Mouse (Mus musculus): ENCODE results near the gene Adam11. TPM values are rescaled to one million over a fixed set of nuclear protein-coding genes. Genes with fewer than 3 reads are reported as not detected.
A peak's percentile ranks its signal among the peaks of the same experiment; 100 is the strongest.

The Adam11 gene
- total and polyA plus RNA-seq, 2 experiments from 2014 or later = 22.3 to 46.9 TPM

DNA sequence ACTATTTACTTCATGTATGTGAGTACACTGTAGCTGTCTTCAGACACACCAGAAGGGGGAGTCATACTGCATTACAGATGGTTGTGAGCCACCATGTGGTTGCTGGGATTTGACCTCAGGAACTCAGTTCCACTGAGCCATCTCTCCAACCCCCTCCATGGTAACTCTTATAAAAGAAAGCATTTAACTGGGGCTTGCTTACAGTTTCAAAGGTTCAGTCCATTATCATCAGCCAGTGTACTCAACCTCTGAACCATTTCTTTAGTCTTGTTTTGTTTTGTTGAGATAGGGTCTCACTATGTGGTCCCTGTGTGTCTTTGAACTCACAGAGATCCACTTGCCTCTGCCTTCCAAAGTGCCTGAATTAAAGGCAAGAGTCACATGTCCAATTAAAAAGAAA, 53.6 kb downstream of the Adam11 start:
- no peak for DNase-seq (ENCODE audit: low spot score)
- no peak overlapping the region for H3K4me3 ChIP-seq (ENCODE audit: low read depth, low read length)

DNA sequence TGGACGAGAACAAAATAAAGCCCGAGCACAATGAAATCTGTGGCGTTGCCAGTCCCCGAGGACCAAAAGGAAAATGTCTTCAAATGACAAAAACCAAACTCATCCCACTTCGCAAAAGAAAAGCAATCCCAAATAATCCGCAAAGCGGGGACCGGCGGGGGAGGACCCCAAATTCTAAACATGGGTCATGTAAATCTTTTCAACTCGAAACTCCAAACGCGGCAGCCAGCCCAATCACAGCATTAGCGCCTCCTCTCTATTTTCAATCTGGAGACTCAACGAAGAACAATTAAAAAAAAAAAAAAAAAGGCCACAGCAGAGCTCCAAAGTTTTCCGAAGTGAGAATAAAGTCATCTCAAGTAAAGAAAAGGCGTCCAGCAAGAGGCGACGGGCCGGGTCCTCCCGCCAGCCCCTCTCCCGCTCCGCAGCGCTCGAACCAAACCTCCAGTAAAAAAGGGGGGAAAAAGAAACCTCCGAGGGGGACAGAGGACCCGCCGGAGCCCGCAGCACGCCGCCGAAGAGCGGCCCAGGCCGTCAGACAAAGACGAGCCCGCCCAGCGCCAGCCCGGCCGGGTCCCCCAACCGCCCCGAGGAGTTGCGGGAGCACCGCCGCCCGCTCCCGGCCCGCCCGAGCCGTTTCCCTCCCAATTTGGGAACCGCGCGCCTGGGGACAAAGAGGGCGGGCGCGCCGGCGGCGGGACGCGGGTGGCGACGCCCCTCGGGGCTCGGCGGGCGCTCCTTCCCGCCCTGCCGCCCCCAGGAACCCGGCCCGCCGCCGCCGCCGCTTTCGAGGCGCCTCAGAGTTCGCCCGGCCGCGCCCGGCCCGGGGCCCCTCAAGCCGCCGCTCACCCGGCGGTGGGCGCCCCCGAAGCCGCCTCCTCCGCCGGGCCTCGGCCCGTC, 57.1 kb downstream of the Adam11 start:
- ATAC-seq (ENCODE audit: low FRiP score) (peak; percentile 41; the same call in 1 of the 2 replicates), DNase-seq (ENCODE audit: low spot score) (peak; percentile 14)
- no peak for TF ChIP-seq CTCF (IDR thresholded peaks at IDR 0.05)
- H3K4me2 ChIP-seq (ENCODE audit: low read depth, low read length, poor library complexity, severe bottlenecking) = peak overlapping the region; percentile 75
- no peaks in the 10 kb centered on the region for H3K27me3 ChIP-seq (ENCODE audit: insufficient read depth, low read length)
- H3K9me3 ChIP-seq (ENCODE audit: low read length) = no peaks in the 10 kb centered on the region
- peak overlapping the region; percentile 74 for H3K9ac ChIP-seq (replicated peaks; ENCODE audit: low read length, poor library complexity, severe bottlenecking)
- H3K4me3 ChIP-seq (ENCODE audit: low read depth, low read length) = peak overlapping the region; percentile 82
- H3K27ac ChIP-seq (ENCODE audit: low read depth, low read length) = peak overlapping the region; percentile 78
- WGBS = 1% methylated on average over 43 of the region's 92 CpGs
- no peaks in the 10 kb centered on the region; the same call in 1 of the 2 replicates for H3K4me1 ChIP-seq (ENCODE audit: insufficient read depth, low read length)
- no peaks in the 10 kb centered on the region for H3K36me3 ChIP-seq (ENCODE audit: insufficient read depth, low read length)

More for the DNA sequence above, 53.6 kb downstream of the Adam11 start:
- Histone ChIP-seq H3K36me3 (ENCODE audit: insufficient read depth, low read length) (no peaks in the 10 kb centered on the region), H3K27me3 (ENCODE audit: insufficient read depth, low read length) (no peaks in the 10 kb centered on the region), H3K4me1 (ENCODE audit: insufficient read depth, low read length) (no peaks in the 10 kb centered on the region; the same call in 1 of the 2 replicates), H3K4me2 (ENCODE audit: low read depth, low read length, poor library complexity, severe bottlenecking) (no peak overlapping the region), H3K9ac (replicated peaks; ENCODE audit: low read length, poor library complexity, severe bottlenecking) (no peak overlapping the region), H3K27ac (ENCODE audit: low read depth, low read length) (no peak overlapping the region), H3K9me3 (ENCODE audit: low read length) (no peaks in the 10 kb centered on the region)
- no peak for ATAC-seq (ENCODE audit: low FRiP score)
- no peak for TF ChIP-seq CTCF (IDR thresholded peaks at IDR 0.05)

DNA sequence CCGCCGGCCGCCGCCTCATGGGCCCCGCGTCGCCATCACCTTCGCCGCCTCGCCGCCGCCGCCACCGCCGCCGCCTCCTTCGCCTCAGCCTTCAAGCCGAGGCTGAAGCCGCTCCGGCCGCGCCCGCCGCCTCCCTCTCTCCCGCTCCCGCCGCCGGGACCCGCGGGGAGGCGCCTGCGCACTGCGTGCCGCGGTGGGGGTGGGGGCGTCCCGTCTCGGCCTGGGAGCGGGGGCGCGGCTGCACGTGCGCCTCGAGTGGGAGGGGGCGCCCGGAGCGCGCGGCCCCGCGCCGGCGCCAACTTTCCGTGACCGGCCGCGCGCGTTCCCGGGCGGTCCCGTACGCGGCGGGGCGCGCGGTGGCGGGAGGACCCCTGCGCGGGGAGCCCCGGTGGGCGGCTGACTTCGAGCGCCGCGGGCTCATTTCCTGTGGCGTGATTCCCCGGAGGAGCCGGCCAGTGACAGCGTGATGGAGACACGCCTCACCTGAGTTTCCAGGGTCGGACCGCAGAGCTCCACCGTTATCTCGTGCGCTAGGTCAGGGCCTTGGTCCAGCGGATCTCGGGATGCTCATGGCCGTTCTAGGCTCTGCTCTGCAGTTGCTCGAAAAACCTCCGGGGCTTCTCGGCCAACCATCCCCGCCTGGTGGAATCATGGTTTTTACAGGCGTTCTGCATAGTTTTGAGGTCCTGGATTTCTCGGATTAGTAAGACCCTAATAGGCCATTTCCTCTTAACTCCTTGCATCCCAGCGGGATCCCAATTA, 58.0 kb downstream of the Adam11 start, which contains the start of gene Gjc1:
Gene Gjc1, minus strand, starts transcription at position 680 of the 762 bp plus-strand sequence.
- peak; percentile 74 for ATAC-seq (ENCODE audit: low FRiP score)
- 1% methylated on average over 43 of the region's 97 CpGs for WGBS
- Histone ChIP-seq H3K27me3 (ENCODE audit: insufficient read depth, low read length) (no peaks in the 10 kb centered on the region), H3K36me3 (ENCODE audit: insufficient read depth, low read length) (no peaks in the 10 kb centered on the region), H3K9ac (replicated peaks; ENCODE audit: low read length, poor library complexity, severe bottlenecking) (peak within 1 kb of the TSS; percentile 74), H3K4me3 (ENCODE audit: low read depth, low read length) (peak within 1 kb of the TSS; percentile 82), H3K4me1 (ENCODE audit: insufficient read depth, low read length) (no peaks in the 10 kb centered on the region; the same call in 1 of the 2 replicates), H3K4me2 (ENCODE audit: low read depth, low read length, poor library complexity, severe bottlenecking) (peak within 1 kb of the TSS; percentile 75), H3K9me3 (ENCODE audit: low read length) (no peaks in the 10 kb centered on the region), H3K27ac (ENCODE audit: low read depth, low read length) (peak within 1 kb of the TSS; percentile 78)
- DNase-seq (ENCODE audit: low spot score) = peak; percentile 66
- peak; percentile 48 for TF ChIP-seq CTCF (IDR thresholded peaks at IDR 0.05)

GRCm38 (mm10) chr11:102819783-102820385, 58.6 kb downstream of the Adam11 start:
- no peak for TF ChIP-seq CTCF (IDR thresholded peaks at IDR 0.05)
- H3K27me3 ChIP-seq (ENCODE audit: insufficient read depth, low read length) = no peaks in the 10 kb centered on the region
- peak overlapping the region; percentile 78 for H3K27ac ChIP-seq (ENCODE audit: low read depth, low read length)
- H3K4me3 ChIP-seq (ENCODE audit: low read depth, low read length) = peak overlapping the region; percentile 82
- no peak for ATAC-seq (ENCODE audit: low FRiP score)
- no peaks in the 10 kb centered on the region; the same call in 1 of the 2 replicates for H3K4me1 ChIP-seq (ENCODE audit: insufficient read depth, low read length)
- peak overlapping the region; percentile 75 for H3K4me2 ChIP-seq (ENCODE audit: low read depth, low read length, poor library complexity, severe bottlenecking)
- H3K9me3 ChIP-seq (ENCODE audit: low read length) = no peaks in the 10 kb centered on the region
- 7% methylated on average over 14 of the region's 14 CpGs for WGBS
- H3K36me3 ChIP-seq (ENCODE audit: insufficient read depth, low read length) = no peaks in the 10 kb centered on the region
- H3K9ac ChIP-seq (replicated peaks; ENCODE audit: low read length, poor library complexity, severe bottlenecking) = peak overlapping the region; percentile 74
- no peak for DNase-seq (ENCODE audit: low spot score)

GRCm38 (mm10) chr11:102820432-102820831, 59.2 kb downstream of the Adam11 start:
- Histone ChIP-seq H3K27me3 (ENCODE audit: insufficient read depth, low read length) (no peaks in the 10 kb centered on the region), H3K27ac (ENCODE audit: low read depth, low read length) (no peak overlapping the region), H3K36me3 (ENCODE audit: insufficient read depth, low read length) (no peaks in the 10 kb centered on the region), H3K4me3 (ENCODE audit: low read depth, low read length) (no peak overlapping the region), H3K4me1 (ENCODE audit: insufficient read depth, low read length) (no peaks in the 10 kb centered on the region; the same call in 1 of the 2 replicates), H3K4me2 (ENCODE audit: low read depth, low read length, poor library complexity, severe bottlenecking) (no peak overlapping the region), H3K9me3 (ENCODE audit: low read length) (no peaks in the 10 kb centered on the region), H3K9ac (replicated peaks; ENCODE audit: low read length, poor library complexity, severe bottlenecking) (no peak overlapping the region)
- 10% methylated on average over 3 of the region's 3 CpGs for WGBS
- ATAC-seq (ENCODE audit: low FRiP score) (no peak), DNase-seq (ENCODE audit: low spot score) (no peak)
- no peak for TF ChIP-seq CTCF (IDR thresholded peaks at IDR 0.05)
